Mouse (Mus musculus) cerebellum, adult (tissue): ENCODE results near the gene B3gnt3.
"Not testable (repeated sequence)": the region's sequence is repeated elsewhere in the genome, so short reads cannot be mapped to it uniquely, and the experiment has no call there.

Experiments used
- ATAC-seq: cut with Nextera tagmentation; 2 replicates; pipeline ENCODE4 v1.9.2; 2017; ENCODE audit warnings: mild to moderate bottlenecking, moderate library complexity, mixed read lengths; ENCODE audit not compliant: insufficient number of reproducible peaks, low FRiP score, low TSS enrichment

B3gnt3 gene

DNA sequence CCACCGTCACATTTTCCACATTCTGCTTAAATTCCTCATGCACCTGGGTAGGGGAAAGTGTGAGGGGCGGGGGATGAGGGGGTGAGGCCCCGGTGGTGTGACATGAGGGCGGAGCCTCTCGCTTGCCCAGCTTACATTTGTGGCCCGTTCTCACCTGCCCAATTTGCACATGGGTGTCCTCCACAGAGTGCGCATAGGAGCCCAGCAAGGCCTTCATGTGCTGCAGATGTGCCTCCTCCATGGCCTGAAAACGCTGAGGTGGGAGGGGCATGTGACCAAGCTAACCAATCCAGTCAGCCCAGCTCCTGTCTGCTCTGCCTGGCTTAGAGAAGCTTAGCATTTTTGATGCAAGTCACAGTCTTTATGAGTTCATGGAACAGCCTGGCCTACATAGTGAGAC, 13.9 kb upstream of the B3gnt3 start:
- ATAC-seq, result no peak

DNA sequence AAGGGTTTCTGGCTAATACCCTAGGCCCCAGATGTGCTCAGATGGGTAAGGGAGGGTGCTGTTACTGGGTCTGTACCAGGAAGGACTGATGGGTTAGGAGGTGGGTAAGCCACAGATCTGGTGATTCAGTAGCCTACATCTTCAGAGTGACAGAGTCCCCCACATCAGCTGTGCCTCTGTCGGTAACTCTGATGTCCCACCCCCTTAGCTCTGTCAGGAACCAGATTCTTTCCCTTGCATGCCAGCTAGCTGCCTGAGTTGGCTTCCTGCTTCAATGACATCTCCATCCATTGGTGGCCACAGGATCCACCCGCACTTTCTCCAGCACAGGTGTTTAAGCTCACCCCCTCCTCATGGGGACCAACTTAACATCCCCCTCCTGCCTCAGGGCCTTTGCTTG, 10.0 kb upstream of the B3gnt3 start:
- no peak for ATAC-seq

DNA sequence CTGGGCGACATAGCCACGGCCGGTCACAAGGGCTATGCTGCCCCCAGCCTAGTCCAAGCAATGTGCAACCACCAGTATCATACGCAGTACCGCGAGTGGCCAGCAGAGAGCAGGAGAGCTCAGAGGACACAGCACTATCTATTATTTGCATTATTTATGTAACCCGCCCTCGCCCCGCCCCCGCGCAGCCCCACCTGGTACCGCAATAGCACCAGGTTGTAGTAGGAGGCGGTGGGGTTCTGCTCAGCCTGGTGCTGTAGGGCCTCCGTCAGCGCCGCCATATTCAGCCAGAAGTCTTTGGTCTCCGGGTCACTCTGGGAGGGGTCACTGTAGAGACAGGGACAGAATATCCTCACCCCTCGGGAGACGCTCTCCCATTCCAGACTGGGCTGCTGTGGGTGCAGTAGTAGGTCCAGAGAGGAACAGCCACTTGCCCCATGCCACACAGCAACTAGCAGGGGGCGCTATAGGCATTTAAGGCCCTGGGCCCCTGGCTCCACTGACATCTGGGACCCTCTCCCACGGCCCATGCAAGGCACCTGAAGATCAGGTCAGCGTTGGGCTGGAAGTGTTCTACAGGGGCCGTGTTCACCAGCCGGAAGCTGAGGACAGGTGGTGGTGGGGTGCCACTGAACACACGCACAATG, 8.3 kb upstream of the B3gnt3 start:
- peak; percentile 74 for ATAC-seq

DNA sequence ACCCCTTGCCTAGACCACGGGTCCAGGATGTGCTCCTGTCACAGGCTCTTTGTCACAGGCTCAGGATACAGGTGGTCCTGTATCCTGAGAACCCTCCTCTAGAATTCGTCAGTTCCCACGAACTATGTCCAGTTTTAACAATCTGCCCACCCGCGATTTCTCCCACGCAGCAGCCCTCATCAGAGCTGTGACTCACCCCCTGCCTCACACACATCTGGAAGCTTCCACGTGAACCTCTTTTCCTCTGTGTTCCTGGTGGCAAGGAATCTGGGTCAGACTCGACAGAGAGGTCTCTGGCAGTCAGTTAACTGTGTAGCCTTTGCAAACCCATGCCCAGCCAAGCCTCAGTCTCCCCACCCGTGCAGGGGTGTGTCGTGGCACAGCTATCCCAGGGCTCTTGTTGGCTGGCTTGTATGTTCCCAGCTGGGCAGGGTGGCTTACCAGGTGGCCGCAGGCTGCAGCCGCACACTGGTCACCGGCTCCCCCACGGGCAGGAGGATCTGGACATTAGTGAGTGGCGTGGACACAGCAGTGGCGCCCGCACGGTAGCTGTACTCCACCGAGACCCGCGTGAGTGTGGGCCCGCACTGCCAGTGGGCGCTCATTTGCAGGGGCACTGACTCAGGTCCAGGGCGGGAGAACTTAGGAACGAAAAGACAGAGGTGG, 7.7 kb upstream of the B3gnt3 start:
- peak; percentile 45 for ATAC-seq

DNA sequence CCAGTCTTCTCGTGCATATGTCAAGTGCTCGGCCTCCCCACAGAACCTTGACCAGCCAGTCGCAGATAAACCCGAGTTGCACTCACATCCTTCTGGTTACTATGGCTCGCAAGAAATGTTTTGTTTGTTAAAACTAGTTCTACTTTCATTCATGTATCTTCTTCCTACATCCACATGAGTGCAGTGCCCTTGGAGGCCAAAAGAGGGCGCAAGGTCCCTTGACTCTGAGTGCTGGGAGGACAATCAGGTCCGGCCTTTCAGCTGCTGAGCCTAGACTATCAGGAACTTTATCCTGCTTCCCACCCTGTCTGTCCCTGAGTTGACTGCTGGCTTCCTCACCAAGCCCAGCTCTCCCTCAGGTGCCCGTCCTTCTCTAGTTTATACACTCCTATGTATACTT, 6.3 kb upstream of the B3gnt3 start:
- no peak for ATAC-seq

DNA sequence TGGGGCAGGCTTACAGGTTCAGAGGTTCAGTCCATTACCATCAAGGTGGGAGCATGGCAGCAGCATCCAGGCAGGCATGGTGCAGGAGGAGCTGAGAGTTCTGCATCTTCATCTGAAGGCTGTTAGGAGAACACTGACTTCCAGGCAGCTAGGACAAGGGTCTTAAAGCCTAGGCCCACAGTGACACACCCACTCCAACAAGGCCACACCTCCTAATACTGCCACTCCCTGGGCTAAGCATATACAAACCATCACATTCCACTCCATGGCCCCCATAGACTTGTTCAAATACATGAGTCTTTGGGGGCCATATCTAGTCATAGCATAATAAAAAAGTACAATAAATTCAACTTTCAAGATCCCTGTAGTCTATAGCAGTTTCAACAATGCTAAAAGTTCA, 1.8 kb upstream of the B3gnt3 start:
- ATAC-seq, result not testable (repeated sequence)

DNA sequence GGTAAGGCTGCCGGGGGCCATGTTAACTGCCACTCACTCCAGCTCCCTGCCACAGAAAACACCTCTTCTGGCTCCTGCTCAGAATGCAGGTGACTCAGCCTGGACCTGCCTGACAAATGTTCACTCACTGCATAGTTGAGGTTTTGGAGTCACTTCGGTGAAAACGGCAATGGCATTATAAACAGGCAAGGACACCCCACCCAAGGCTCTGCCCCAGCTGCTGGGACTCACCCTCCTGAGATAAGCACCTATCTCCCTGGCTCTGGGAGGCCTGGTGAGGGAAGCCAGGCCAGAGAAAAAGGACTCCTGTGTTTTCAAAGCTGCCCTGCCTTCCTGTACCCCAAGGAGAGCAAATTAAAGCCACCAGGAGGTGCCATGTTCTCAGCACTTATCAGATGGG, 1.3 kb upstream of the B3gnt3 start:
- ATAC-seq, result no peak

DNA sequence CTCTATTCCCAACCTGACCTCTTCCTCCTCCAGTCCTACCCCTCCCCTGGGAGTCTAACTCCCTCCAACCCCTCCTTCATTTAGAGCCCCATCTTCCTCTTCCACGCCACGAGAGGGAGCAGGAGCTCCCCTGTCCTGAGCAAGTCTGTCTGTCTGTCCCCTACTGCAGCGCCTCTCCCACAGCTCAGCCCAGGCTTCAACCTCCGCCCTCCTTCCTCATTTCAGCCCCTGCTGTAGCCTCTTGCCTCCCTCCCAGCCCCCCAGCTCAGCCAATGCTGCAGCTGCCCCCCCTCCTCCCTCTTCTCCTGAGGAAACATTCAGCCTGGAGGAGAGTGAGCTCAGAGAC, 471 bp upstream of the B3gnt3 start:
- ATAC-seq, result no peak

DNA sequence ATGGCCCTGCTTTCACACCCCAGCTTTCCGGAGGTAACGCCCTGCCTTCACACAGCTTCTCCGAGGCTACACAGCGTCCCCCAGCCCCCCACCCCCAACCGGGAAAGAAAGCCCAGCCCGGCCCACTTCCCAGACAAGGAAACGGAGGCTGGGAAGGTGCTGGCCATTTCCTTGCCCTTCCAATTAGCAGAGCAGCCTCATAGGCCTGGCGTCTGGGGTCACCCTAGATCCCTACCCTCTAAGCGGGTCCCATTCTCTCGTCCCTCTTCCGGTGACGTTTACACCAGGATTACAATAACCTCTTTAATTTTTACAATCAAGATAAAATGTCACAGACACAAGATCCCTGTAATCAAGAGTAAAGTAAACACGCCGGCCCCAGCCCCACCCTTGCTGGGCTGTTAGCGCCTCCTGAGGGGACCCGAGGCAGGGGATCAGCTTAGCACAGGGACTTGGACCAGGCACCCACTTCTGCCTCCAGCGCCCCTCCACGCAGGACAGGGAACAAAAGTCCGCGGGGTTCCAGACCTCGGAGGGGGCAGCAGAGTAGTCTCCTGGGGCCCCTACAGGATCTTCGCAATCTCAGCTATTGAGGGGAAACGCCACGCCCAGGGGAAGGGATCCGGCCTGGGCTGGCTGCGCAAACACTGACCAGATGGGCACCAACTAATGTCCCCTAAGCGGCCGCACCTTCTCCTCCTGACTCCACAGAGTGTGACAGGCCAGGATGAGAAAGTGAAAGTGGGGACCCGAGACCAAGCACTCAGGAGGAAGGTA, 908 bp downstream of the B3gnt3 start:
- no peak for ATAC-seq

DNA sequence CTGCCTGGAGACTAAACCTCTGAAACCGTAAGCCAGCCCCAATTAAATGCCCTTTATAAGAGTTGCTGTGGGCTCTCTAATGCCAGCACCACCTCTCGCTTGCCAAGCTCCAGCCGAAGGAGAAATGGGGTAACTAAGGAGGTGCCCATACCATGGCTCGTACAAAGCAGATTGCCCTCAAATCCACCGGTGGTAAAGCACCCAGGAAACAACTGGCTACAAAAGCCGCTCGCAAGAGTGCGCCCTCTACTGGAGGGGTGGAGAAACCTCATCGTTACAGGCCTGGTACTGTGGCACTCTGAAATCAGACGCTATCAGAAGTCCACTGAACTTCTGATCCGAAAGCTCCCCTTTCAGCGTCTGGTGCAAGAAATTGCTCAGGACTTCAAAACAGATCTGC, 6.1 kb downstream of the B3gnt3 start:
- ATAC-seq, result not testable (repeated sequence)

DNA sequence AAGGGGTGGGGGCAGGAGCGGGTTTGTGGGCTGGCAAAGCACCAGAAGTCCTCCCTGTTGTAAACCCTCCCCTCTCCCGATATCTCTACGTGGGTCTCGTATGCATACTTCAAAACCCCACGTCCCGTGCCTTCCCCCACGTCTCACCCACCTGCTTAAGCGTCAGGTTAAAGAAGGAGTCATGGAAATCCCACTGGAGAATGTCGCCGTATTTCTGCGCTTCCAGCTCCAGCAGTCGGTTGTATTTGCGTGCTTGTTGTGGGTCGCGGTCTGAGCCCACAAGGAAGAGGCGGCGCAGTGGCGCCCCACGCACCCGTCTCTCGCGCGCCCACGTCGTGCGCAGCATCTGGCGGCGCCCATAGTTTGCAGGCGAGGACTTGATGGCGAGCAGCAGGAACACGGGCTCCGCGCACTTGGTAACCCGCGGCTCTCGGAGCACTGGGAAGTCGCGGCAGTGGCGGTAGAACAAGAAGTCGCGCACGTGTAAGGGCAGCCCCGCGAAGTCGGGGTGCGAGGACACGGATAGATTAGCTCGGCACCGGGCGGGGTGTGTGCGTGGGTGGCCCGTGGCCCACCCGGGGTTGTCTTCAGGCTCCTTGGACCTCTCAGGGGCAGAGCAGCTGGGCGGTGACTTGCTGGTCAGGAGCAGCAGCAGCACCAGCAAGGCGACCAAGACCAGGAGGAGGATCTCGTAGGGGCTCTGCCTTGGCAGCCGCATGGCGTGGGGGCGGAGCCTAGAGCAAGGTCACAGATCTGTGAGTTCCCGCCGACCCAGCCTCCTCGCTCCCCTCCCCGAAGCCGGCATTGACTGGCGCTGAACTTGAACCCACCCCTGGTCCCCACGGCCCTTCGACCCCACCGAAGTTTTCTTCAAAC, 8.2 kb downstream of the B3gnt3 start:
- ATAC-seq, result no peak

DNA sequence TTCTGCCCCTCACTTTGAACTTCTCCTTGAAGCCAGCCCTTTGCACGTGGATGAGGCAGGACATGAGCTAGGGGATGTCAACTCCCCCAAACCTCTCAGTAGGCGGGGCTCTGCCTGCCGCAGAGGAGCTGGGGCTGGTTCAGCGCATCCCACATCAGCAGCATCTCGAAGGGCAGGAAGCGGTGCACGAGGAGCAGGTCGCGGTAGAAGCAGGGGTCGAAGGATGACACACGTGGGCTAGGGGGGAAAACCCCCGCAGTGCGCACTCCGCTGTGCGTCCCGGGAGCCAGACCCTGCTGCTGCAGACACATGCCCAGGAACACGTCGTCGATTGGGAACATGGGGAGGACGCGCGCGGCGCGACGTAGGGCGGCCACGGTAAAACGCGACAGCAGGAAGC, 9.1 kb downstream of the B3gnt3 start:
- ATAC-seq, result no peak

DNA sequence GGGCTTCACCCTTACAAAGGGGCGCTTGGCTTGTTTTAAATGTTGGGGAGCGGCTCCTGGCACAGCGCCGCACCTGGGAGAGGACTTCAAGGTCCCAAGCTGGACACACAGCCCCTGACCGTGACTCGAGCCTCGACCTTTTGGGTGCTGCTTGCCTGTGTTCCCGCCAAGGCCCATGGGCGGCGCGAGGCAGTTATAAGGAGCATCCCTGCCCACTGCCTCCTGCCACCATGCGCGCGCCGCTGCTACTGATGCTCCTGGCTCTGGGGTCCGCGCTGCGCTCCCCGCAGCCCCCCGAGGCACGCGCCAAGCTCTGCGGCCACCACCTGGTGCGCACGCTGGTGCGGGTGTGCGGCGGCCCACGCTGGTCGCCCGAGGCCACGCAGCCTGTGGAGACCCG, 12.6 kb downstream of the B3gnt3 start, which contains the start of gene Insl3:
Gene Insl3, plus strand, starts transcription at position 187 of the 400 bp plus-strand sequence.
- ATAC-seq, result no peak

DNA sequence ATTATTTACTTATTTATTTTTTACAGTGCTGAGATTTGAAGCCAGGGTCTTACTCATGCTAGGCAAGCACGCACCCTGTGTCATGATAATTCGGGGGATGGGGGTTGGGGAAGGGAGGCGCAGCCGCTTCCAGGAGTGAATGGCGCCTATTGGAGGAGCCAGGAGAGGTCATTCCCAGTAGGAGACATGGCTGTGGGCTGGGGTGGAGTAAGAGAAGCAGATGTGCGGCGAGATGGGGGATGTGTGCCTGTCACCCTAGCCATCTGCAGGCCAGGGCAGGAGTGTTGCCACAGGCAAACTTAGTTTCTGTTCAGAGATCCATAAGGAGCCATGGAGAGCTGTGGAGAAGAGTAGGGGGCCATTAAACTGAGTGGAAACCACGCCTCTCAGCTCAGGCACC, 14.0 kb downstream of the B3gnt3 start:
- no peak for ATAC-seq

DNA sequence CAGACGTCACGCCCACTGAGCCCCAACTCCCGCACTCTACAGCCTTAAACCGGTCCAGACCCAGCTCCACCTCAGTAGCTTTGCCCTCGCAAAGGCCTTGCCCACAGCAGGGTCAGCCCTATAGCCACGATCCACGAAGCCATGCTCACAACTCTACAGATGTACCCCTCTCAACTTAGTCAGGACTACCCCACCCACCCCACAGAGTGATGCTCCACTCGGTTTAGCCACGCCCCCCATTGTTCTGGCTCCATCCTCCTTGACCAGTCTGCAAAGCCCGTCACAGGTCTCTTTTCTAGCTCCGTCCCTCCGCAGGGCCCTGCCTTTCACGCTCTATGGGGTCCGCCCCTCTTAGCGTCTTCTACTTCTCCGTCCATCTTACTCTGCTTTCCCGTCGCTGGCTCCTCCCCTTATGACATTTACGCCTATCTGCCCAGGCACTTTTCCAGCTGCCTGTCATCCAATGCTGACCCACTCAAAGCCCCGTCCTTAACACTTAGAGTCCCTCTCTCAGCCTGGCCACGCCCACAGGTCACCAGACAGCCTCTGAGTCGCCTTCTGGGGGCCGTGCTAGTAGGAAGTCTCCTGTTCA, 15.3 kb downstream of the B3gnt3 start:
- no peak for ATAC-seq

DNA sequence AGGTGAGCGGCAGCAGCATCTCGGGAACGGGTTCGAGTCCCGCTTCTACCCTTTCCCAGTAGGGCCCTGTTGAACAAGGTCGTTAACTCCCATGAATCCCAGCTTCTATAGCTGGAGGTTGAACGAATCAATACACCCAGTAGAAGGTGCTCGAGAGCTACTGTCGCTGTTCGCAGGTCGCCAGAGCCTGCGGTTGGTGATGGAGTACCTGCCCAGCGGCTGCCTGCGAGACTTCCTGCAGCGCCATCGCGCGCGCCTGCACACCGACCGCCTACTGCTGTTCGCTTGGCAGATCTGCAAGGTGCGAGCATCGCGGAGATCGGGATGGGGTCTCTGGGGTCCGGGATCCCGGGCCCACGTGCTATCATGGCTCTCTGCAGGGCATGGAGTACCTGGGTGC, 16.0 kb downstream of the B3gnt3 start:
- no peak for ATAC-seq

DNA sequence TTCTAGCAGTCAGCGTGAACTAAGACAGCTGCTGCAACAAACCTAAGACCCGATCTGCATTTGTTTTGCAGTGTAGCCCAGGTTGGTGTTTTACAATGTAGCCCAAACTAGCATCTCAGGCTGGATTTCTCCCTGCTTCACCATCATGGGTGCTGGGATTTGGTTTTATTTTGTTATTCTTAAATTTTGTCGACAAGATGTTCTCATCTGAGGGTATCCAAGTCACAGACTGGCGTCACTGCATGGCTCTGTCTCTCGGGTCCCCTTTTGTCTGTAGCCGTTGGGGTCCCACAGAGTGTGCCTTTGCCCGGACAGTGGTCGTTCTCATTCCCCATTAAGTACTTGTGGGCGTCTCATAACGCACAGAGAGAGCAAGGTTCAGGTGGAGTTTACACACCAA, 16.9 kb downstream of the B3gnt3 start:
- no peak for ATAC-seq

DNA sequence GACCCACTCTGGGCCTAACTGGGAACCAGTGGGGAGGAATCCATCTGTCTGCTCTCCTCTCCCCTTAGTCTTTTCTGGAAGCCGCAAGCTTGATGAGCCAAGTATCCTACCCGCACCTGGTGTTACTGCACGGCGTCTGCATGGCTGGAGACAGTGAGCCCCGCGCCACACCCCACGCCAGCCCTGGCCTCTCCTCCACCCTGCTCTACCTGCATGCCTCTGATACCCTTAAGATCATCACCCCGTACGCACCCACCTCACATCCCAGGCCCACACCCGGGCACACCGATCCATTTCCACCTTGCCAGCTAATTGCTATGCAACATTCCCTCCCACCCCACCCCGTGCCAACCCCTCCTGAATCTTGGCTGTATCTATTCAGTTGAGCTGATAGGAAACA, 18.8 kb downstream of the B3gnt3 start:
- ATAC-seq, result no peak

DNA sequence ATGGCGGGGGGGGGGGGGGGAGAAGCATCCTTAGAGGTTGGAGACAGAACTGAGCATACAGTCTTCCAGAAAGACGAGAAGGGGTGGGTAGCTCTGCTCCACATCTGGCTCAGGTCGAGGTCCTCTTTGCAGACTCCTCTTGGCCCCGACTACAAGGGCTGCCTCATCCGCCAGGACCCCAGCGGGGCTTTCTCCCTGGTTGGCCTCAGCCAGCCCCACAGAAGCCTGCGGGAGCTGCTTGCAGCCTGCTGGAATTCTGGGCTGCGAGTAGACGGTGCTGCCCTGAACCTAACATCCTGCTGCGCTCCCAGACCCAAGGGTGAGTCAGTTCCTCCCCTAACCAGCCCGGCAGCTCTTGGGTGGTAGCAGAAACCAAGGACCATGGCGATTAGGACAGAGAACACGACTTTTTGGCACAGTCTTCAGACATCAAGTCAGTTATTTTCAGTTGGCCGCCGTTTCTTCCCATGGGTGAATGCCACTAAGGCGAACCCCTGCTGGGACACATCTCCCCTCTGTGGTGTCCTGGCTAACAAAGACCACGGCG, 20.1 kb downstream of the B3gnt3 start:
- no peak for ATAC-seq

DNA sequence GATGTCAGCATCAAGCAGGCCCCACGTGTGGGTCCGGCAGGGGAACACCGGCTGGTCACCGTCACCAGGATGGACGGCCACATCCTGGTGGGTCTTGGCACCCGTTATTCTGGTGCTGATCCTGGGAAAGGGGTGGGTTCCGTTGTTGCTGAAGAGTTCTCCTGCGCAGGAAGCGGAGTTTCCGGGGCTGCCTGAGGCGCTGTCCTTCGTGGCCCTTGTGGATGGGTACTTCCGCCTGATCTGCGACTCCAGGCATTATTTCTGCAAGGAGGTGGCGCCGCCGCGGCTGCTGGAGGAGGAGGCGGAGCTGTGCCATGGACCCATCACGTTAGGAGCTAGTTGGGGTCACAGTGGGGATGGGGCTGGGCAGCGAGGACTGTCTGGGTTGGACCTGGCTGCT, 21.1 kb downstream of the B3gnt3 start:
- no peak for ATAC-seq
